19 mouse cellular contexts compared by ENCODE assay signal in the genomic region with DNA sequence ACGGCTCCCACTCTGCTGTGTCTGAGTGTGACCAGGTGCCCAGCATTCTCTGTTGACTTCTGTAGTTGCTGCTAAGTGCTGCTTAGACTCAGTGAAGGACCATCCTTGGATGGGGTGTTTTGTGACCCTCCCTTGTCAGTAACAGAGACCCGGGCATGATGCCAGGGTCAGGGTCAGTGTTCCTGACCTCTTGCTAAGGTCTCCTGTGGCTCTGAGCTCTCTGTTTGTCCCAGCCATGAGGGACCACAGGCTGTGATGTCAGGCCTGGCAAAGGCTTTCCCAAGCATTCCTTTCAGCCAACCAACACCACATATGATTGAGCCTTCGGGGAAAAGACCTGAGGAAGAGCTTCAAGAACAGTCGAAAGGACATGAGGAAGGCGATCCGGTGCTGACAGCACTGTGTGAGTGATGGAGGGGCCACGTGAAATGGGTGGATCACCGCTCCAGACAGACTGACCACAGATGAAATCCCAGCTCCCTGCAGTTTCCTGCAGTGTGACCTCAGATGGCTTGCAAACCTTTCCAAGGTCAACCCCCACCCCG. TPM values are rescaled to one million over a fixed set of nuclear protein-coding genes. Genes with fewer than 3 reads are reported as not detected.
DNase-seq lines count a peak whose midpoint lies in the region; TF ChIP-seq lines count a peak whose summit lies in the region.
"Had no signal": no experiment of that assay in that cellular context is flagged by ENCODE, and none has a peak within 500 bp of the region (broad histone marks: within the 10 kb centered on the region; RNA-seq: fewer than 3 reads in every experiment).

No protein-coding gene starts in this region.

- no peak for TF ChIP-seq CTCF in gastrocnemius, adult 2 months (IDR thresholded peaks at IDR 0.05)

- no peak overlapping the region for H3K4me3 ChIP-seq in gastrocnemius, adult 2 months
- H3K4me3 ChIP-seq: embryonic facial prominence, embryonic 15.5 days; forebrain, embryonic 12.5 days; heart, embryonic 15.5 days; hindbrain, embryonic 12.5 days had no signal

- intact Hi-C loops in gastrocnemius, adult 2 months (cut with DNase I) = no loop called here
- intact Hi-C loops in heart, postnatal 14 days (cut with DNase I) = no loop called here

- no peak overlapping the region for H3K27ac ChIP-seq in gastrocnemius, adult 2 months
- H3K27ac ChIP-seq: embryonic facial prominence, embryonic 15.5 days; forebrain, embryonic 12.5 days; heart, embryonic 15.5 days; hindbrain, embryonic 12.5 days had no signal

- DNase-seq in gastrocnemius, adult 2 months = peak; percentile 61
- no peak for DNase-seq in gastrocnemius, postnatal 10 days
- DNase-seq in heart, postnatal 14 days = peak; percentile 9 to 36
- no peak for DNase-seq in heart, adult 8-10 months (ENCODE audit: low spot score)
- DNase-seq in 3T3-L1 (ENCODE audit: low read depth, low spot score) (peak; percentile 84), NIH3T3 (ENCODE audit: low read depth) (peak; percentile 65)
- DNase-seq in spleen, adult 12 weeks (ENCODE audit: low spot score) = no peak
- no peak for DNase-seq in kidney, postnatal 25 days
- DNase-seq: adrenal gland, postnatal 25 days; cerebellum, adult 18-20 months; cerebellum, adult 9-11 months; cerebellum, postnatal 36 days; heart, postnatal 4 days; kidney, adult 8-10 months had no signal

RNA-seq across cellular contexts. Expression of a gene that starts 56.7 kb away (rescaled TPM):
- total RNA-seq in gastrocnemius, adult 2 months (2021) = 1 to 10 TPM; 3.2 to 5.1 TPM
- total RNA-seq in gastrocnemius, postnatal 10 days (2021) = 1 to 10 TPM; 5.4 to 9.0 TPM
- total RNA-seq in heart, postnatal 14 days (2021) = 1 to 10 TPM; 1.6 to 2.1 TPM
- 1 to 10 TPM; 1.3 to 1.4 (median 1.4) TPM for total RNA-seq in heart, adult 8-10 months (2022)
- total RNA-seq: granulocyte monocyte progenitor cell, adult 5-6 weeks had no signal

Comparison
In these comparisons a context has a peak if more than half of its experiments do, and no peak if none do; other contexts are left out.
1. DNase-seq: peak in gastrocnemius, adult 2 months (single experiment), heart, postnatal 14 days (2 of 2), 3T3-L1 (single experiment) and NIH3T3 (single experiment); none in gastrocnemius, postnatal 10 days (single experiment), heart, adult 8-10 months (single experiment), spleen, adult 12 weeks (single experiment) and kidney, postnatal 25 days (0 of 2).